Mouse (Mus musculus): Measurements from ENCODE around the gene Ankrd45.
"Not testable (repeated sequence)": the region's sequence is repeated elsewhere in the genome, so short reads cannot be mapped to it uniquely, and the experiment has no call there.

The Ankrd45 gene

DNA sequence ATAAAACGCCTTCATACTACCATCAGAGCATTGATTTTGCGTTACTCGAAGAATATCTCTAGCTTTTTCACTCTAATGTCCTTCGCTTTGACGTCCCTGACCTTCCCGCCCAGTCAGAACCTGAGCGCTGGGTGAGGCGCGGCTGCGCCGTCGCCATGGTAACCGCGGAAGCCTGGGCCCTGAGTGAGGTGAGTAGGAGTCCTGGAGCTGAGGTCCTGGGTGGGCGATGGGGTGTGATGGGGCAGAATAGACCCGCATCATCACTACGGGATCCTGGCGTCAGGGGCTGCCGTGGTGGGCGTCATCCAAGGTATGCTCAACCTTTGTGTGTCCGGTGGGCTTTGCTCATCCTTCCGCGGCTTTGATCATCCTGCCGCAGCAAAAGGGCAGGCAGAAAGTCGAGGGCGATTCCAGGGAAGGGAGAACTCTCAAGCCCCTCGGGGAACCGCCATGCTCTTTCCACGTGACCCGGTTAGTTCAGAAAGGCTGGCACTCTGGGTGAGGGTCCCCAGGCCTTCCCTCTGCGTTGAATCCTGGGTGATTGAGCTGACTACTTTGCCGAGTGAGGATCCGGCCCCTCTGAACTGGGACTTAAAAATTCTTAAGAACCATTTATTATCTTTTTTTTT, at the start of gene Ankrd45:
Gene Ankrd45 (plus strand): TSS at position 161 of the 629 bp plus-strand sequence.
- peak; percentile 54 for DNase-seq (ENCODE audit: low spot score)

DNA sequence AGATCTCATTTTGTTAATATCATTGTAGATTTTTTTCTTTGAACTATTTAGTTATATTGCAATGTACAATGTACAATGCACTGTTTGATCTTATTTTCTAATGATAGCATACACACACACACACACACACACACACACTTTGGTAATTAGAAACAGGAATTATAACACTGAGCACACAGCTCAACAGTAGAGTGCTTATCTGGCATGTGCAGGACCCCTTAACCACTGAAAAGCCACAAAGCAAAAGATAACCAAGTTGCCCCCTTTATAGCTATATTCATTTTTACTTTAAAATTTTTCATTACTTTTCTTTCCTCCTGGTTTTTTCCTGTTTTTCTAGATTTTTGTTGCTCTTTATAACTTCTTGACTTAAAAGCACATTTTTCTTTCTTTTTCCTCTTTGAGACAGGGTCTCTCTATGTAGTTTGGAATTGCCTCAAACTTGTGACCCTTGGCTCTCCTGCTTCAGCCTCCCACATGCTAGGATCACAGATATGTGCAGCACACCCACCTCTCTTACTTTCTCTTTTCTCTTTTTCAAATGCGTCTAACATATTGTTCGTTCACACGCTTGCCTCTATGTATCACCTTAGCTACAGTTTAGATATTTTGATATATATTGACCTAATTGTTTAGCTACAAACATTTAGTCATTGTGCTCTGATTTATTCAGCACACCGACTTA, 42.6 kb upstream of the Ankrd45 start:
- no peak for DNase-seq (ENCODE audit: low spot score)

DNA sequence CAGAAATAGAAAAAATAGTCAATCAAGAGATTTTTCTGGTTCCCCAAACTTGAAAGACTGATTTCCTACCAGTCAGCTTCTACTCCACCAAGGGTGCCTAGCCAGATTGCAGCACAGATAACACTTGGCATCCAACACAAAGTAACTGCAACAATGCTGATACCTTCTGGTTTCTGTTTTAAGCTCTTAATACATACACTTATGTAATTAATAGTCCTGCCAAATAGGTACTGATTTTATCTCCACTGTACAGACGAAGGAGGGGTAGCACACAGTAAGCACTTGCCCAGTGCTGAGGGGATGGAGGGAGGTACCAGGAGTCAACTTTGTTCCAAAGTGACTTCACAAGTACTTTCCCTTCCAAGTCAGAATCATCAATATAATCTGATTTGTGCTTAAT, 38.6 kb upstream of the Ankrd45 start:
- DNase-seq (ENCODE audit: low spot score): no peak

DNA sequence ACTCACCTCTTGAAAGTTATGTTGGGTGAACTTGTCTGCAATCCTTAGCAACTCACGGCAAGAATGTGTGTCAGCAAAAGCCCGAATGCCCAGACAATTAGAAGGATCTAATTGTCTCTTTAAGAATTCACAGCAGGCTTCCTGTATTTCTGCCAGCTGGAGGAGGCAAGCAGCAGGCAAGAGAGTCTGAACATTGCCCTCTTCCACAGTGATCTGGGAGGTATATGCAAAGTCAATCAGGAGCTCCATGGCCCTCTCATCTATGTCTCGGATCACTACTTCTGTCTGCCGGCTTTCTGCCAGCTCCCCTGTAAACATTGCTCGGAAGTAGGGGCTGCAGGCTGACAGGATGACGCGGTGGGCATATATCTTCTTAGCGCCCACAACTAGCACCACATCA, 33.3 kb upstream of the Ankrd45 start:
- DNase-seq (ENCODE audit: low spot score): no peak

DNA sequence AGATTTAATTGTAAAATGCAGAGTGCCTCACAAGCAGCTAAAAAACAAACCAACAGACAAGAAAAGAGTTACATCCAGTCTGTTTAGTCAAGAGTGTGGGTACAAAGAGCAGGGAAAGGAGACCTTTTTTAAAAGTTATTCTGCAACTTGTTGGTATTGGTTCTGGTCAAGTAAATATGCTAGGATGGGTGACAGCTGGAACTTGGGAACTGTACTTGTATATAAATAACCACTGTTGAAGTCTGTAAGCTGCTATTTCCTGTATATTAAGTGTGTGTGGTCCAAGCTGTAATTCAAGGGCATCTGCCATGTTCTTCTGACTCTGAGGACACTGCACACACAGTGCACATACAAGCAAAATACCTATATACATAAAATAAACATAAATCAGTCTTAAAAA, 27.9 kb upstream of the Ankrd45 start:
- no peak for DNase-seq (ENCODE audit: low spot score)

DNA sequence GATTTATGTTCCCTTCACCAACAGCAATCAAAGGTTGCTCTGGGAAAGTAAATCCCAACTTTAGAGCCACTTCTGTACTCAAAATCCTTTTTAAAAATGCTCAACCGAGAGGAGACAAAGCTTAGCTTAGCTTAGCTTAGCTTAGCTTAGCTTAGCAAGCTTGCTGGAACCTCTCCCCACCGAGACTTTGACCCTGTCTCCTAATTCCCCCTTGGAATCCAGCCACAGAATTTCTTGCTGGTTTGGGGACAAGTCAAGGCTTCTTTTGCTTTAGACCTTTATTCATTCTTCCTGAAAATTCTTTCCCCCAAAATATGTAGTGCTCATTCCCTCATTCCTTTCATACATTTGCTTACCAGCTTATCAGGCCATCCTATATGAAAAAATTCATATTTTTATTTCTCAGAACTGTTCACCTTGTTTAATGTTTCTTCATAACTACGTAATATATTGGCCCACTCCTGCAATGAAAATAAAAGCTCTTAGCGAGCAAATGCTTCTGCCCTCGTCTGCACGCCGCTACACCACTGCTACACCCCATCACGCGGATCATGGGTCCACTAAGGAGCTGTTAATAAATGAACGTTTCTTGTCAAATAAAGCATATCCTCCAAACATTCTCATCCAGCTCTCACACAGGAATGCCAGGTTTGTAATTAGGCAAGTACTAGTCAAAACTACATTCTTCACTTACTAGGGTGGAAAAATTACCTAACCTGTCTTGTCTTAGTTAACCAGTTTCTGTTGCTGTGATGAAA, 19.7 kb upstream of the Ankrd45 start:
- DNase-seq (ENCODE audit: low spot score): no peak

DNA sequence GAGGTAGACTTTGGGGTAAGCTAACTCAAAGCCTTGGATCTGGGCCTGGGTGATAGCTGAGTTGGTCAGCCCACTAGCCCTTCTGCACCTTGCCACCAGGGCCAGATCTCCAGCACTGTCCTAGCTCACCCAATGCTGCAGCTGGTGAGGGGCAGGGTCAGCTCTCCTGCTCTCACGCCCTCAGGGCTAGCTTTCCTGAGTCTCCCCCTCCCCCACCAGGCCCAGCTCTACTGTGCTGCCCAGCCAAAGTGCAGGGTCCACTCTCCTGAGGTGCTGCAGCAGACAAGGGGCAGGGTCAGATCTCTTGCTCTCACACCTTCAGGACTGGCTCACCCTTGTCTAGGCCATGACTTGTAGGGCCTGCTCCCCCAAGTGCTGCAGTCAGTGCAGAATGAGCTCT, 16.0 kb upstream of the Ankrd45 start:
- DNase-seq (ENCODE audit: low spot score): no peak

DNA sequence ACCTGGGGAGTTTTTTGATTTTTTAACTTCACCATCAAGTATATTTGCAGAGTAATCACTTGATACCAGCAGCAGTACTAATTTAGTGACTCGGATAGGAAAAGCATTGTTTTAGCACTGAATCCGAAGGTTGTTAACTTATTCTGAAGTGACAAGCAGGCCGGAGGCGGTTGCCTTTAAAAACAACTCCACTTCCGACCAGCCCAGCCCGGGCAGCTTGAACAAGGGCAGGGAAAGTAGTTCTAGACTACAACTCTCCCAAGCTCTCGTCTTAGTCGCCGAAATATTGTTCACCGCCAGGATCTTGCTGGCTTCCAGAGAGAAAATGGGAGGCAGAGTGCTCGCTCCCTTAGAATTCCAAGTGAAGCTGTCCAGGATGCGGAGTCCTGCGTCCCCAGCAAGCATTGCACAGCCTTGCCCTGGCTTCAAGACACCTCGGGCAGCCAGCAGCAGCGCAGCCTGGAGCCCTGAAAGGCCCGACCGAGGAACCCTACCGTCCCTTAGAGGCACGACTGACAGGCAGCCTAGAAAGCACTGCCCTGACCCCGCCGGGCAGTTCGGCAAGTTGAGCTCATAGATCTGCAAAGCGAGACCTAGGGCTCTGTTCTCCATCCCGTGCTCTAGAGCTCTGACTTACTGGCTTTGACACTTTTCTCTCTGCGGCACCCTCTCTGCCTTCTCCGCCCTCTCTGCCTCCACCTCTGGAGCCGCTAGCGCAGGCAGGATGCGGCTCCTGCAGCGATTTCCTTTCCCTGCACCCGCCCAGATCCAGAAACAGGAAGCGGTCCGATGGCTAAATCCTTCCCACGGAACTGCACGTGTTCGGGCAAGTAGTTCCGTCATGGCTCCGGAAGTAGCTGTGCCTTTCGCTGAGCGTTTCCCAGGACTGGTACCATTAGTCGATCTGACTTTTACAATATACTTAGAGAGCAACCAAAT, 11.5 kb upstream of the Ankrd45 start, which contains the start of gene Klhl20:
Gene Klhl20 (minus strand): TSS at position 786 of the 939 bp plus-strand sequence.
- DNase-seq (ENCODE audit: low spot score): peak; percentile 96

DNA sequence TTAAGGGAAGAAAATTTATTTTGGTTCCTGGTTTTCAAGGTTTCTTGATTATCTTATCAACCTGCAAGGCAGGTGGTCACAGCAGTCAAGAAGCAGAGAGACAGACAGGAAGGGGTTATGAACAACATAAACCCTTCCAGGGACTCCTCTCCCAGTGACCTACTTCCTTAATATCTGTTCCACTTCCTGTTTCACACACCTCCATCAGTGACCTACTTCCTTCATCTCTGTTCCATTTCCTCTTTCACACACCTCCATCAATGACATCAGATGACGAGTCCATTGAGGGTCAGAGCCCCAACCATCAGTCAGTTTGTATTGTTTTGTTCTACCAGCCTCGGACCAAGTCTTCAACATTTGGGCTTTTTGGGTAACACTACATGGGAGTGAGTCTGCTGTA, 3.0 kb upstream of the Ankrd45 start:
- DNase-seq (ENCODE audit: low spot score): no peak

DNA sequence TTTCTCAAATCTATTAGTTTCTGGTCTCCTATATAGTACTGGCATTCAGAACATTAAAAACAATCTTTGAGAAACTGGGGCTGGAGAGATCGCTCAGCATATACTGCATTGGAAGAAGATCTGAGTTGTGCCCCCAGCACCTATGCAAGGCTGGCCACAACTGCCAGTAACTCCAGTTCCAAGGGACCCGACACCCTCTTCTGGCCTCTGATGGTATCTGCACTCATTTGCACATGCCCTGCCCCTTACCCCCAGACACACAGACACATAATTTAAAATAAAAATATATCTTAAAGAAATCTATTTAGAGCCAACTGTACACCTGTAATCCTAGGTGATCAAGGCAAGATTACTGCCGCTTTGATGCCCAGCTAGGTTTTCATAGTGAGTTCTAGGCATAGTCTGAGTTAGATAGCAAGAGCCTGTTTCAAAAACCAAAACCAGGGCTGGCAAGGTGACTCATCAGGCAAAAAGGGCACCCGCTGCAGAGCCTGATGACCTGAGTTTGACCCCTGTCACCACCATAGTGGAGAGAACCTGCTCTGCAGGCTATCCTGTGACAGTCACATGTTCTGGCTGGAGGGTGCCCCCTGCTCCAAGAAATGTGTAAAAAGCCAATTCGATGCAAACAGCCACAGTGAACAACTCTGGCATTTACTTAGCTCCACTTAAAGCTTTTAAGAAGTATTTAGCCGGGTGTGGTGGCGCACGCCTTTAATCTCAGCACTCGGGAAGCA, 2.3 kb upstream of the Ankrd45 start:
- DNase-seq (ENCODE audit: low spot score): no peak

DNA sequence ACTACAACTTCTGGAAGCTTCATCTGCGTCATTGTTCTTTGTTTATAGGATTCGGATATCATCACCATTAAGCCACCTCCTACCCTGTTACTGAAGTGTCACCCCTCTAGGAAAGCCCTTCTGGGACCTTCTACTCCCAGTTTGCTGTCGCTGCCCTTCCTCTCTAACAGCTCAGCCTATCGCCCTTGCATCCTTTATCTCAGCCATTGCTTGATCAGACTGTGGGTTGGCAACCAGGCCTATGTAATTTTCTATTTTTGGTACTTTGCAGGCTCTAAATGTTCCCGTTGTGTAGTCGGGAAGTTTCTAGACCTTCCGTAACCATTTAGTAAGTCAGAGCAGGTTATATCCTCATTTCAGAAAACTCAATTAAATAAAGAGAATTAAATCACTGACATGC, 725 bp downstream of the Ankrd45 start:
- peak; percentile 9 for DNase-seq (ENCODE audit: low spot score)

DNA sequence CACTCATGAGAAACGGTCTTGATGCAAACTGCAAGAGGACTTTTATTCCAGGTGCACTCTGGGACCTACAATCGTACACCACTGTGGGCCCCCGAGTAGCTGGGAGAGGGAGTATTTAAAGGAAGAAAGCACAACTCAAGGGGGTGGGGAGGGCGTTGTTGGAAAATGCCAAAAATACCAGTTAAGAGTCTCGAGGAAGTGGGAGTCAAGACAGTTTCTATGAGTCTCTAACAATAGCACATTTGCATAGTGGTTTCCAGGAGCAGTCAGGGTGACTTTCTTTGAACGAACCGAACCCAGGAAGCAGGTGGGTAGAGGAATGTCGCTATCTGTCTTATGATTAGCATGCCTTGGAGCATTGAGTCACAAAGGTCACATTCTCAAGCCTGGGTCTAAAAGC, 3.1 kb downstream of the Ankrd45 start:
- not testable (repeated sequence) for DNase-seq (ENCODE audit: low spot score)

DNA sequence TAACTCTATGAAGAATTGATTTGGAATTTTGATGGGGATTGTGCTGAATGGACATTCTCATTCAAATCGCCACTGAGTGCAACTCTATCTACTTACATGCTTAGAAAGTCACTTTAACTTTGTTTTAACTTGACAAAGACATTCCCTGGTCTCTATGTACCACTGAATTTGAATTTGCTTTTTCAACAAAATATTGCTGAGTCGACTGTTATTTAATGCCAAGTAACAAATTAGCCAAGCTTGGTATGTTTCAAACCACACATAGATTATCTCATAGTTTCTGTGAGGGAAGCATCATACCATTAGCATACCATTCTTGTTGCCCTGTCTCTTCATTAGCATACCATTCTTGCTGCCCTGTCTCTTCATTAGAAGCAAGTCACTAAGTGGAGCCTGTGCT, 5.4 kb downstream of the Ankrd45 start:
- no peak for DNase-seq (ENCODE audit: low spot score)

DNA sequence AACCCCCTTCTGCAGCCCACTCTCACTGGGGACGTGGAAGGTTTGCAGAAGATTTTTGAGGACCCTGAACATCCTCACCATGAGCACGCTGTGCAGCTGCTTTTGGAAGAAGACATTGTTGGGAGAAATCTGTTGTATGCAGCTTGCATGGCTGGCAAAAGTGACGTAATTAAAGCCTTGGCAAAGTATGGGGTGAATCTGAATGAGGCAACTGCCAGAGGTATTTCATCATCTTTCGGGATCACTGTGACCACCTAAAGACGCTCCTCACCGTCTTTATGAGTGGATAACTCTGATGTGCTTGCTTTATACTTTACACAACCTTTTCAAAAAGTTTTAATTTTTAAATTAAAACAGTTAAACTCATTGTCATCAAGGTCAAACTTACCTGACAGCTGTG, 8.6 kb downstream of the Ankrd45 start:
- DNase-seq (ENCODE audit: low spot score): no peak

DNA sequence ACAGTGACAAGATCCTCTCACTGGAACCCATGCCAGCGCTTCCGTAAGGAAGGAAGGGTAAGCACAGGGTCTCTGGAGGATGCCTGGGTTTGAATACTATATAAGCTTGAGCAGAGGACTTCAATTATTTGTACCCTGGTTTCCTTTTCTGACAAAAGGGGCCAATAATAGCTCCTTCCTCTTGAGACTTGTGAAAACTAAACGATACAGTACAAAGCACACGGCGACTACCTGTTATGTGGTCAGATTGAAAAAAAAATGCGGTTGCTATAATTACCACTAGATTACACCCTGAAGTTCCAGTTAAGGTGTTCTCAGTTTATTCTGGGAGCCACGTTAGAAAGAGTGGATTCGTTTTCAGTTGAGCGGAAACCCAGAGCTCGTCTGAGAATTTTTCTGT, 14.1 kb downstream of the Ankrd45 start:
- no peak for DNase-seq (ENCODE audit: low spot score)

DNA sequence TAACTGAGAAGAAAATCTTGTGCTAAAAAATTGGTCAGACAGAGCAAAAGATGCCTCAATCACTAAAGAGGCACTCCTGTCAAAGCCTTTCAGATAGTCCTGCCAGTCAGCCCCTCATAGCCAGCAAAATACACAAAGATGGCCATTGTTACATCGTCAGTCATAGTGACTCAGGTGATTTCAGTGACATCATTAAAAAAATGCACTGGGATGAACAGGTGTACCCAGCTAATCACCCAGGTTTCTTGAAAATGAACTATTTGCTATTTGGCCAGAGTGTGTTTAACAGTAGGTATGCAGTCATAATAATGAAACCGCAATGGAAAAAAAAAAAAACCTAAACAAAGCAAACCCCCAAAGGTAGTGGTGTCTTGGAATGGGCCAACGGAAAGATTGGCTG, 16.7 kb downstream of the Ankrd45 start, which contains the start of gene Tex50:
Gene Tex50 (minus strand): TSS at position 101 of the 400 bp plus-strand sequence.
- DNase-seq (ENCODE audit: low spot score): no peak

DNA sequence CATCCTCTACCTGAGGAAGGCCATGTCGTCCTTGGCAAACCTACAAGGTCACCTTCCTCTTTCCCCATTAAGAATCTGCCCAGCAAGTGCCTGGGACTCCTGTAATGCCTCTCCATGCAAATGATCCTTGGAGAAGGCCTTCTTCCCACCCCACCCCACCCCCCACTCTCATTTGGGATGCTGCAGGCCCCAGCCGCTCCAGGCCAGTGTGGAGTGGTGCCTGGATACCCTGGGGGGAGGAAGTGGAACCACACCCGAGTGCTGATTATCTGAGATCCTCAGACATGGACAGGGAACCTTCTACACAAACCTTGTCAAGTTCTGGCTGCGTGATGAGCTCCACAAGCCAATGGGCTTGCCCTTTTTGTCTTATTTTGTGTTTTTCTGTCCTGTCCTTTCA, 17.8 kb downstream of the Ankrd45 start:
- no peak for DNase-seq (ENCODE audit: low spot score)

DNA sequence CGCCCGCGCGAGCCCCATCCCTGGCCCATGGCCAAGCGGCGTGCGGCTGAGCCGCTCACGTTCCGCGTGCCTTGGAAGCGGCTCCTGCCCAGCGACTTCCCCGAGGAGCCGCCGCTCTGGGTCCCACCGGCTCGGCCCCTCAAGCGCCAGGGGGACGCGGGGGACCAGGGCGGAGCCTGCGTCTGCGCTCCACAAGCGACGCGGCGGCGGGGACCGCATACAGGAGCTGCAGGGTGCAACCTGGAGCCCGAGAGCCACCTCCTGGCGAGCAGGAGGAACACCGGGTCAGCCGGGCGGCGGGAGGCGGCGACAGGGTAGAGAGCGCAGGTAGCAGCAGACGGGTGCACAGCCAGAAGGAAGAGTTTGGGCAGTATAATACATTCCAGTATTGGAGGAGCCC, 28.2 kb downstream of the Ankrd45 start:
- DNase-seq (ENCODE audit: low spot score): peak; percentile 54

DNA sequence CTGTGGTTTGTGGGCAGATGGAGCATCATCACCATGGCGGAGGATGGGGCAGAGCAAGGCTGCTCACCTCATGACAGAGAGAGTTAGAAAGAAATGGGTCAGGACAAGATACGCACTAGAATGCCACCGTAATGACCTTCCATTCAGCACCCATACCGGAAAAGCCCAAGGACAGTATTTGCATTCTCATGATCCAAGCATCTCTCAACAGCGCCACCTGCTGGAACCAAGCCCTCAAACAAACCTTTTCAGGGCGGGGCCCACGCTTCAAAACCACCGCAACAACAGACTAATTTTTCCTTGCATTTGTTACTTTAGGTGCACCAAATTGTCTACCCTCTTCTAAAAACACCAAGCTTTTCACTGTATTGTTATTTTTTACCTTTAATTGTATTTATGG, 38.2 kb downstream of the Ankrd45 start:
- peak; percentile 58 for DNase-seq (ENCODE audit: low spot score)

DNA sequence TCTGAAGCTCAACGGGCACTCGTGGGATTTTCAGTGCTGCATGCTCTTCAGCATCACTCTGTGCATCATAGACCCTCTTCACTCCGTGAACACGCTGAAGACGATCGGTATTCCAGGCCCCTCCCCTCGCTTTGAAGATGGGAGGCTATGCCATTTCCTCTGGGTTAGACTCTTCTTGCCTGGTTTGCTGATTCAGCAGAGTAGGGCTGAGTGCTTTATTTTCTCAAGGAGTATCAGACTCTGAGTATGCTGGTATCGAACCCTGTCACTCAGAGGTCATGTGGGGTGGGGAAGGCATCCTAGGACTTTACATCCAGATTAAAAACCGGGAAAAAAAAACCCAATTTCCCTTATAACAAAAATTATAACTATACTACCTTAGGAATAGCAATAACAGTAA, 39.9 kb downstream of the Ankrd45 start:
- DNase-seq (ENCODE audit: low spot score): no peak

DNA sequence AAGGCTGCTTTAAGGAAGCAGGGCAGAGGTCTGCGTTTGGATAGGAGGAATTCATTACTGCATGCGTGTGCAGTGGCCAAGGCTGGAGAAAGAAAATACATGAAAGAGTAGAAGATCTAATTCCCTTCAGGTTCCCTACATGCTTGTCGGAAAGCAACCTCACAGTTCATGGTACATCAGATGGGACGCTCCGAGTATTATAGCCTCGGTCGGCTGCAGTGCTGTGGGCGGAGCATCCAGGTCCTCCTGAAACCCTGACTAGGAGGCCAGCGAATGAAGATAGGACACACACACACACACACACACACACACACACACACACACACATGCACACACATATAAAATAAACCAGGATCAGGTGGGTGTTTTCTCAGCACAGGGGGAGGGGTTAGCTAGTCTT, 41.2 kb downstream of the Ankrd45 start:
- DNase-seq (ENCODE audit: low spot score): no peak
